Mouse (Mus musculus) E14TG2a.4 (cell line): ENCODE measurements around the gene Wdr19.

Experiments
- CTCF ChIP-seq: conservative IDR thresholded peaks from 2 replicates; pipeline ENCODE4 v1.5.1; 2014; ENCODE audit warnings: low read length
- NANOG ChIP-seq: IDR thresholded peaks from 2 replicates; pipeline ENCODE4 v1.6.1; 2014; ENCODE audit warnings: borderline replicate concordance, low read length, mixed read lengths
- POU5F1 ChIP-seq: IDR thresholded peaks from 2 replicates; pipeline ENCODE4 v1.6.1; 2014; ENCODE audit warnings: low read length, borderline replicate concordance

DNA sequence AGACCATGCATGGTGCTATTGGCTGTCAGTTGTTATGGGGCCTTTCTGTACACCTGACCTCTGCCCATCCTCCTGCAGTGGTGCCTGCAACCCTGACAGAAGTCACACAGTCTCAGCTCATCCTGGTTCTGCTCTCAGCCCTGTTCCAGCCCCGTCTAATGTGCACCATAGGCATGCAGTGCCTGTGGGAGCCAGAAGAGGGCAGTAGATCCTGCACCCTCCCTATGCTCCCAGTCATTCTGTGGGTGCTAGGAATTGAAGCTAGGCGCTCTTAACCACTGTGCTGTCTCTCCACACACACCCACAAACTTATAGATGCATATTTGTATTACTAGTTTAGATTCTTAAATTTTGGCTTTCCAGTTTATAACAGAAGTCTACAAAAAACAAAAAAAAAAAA is 42.6 kb upstream of the Wdr19 start:
- TF ChIP-seq CTCF (peak; percentile 97), NANOG (no peak), POU5F1 (no peak)
